Mouse (Mus musculus): ENCODE data around the gene Gm5938. TPM values are rescaled to one million over a fixed set of nuclear protein-coding genes. Genes with fewer than 3 reads are reported as not detected.

Gene Gm5938
- not detected for polyA plus RNA-seq (2012; fragmentation: generic; extraction: Trizol)
- long read RNA-seq, experiment 1, result 0 reads
- long read RNA-seq, experiment 2, result 0 reads

GRCm38 (mm10) chrX:78125167-78125566 lies at the start of gene Gm5938:
Gene Gm5938, plus strand, starts transcription at chrX:78125467.
- Histone ChIP-seq H3K27me3 (ENCODE audit: control insufficient read depth, insufficient read depth, insufficient read length) (no peaks in the 10 kb centered on the region), H3K79me2 (ENCODE audit: control insufficient read depth, insufficient read depth) (no peaks in the 10 kb centered on the region), H3K79me3 (ENCODE audit: low read depth) (no peaks in the 10 kb centered on the region), H3ac (ENCODE audit: control insufficient read depth, insufficient read length, low read depth) (no peak within 1 kb of the TSS), H3K36me3 (ENCODE audit: control insufficient read depth, insufficient read depth) (no peaks in the 10 kb centered on the region), H3K4me3 (ENCODE audit: insufficient read depth, poor library complexity, severe bottlenecking) (no peak within 1 kb of the TSS)
- TF ChIP-seq MYOD1 (IDR thresholded peaks at IDR 0.05; ENCODE audit: control insufficient read depth, insufficient read length, low read depth), result no peak
- TF ChIP-seq CEBPB (IDR thresholded peaks at IDR 0.05; ENCODE audit: low read depth), result no peak
- no peak for TF ChIP-seq MYOG (IDR thresholded peaks at IDR 0.05; ENCODE audit: control insufficient read depth, extremely low read depth, insufficient read length)
- TF ChIP-seq FOSL1 (IDR thresholded peaks at IDR 0.05; ENCODE audit: insufficient read depth, low read length, poor library complexity, severe bottlenecking), result no peak
- TF ChIP-seq MAX (IDR thresholded peaks at IDR 0.05), result no peak
- TF ChIP-seq USF1 (IDR thresholded peaks at IDR 0.05; ENCODE audit: low read depth), result no peak
- no peak for TF ChIP-seq CTCF (IDR thresholded peaks at IDR 0.05; ENCODE audit: control insufficient read depth, insufficient read depth, insufficient read length)

GRCm38 (mm10) chrX:78091274-78091673 lies 34.0 kb upstream of the Gm5938 start, which contains the start of gene Obp1a:
Gene Obp1a, minus strand, starts transcription at chrX:78091374.
- no peaks in the 10 kb centered on the region for H3K79me2 ChIP-seq (ENCODE audit: control insufficient read depth, insufficient read depth)
- no peaks in the 10 kb centered on the region for H3K27me3 ChIP-seq (ENCODE audit: control insufficient read depth, insufficient read depth, insufficient read length)
- H3ac ChIP-seq (ENCODE audit: control insufficient read depth, insufficient read length, low read depth), result no peak within 1 kb of the TSS
- H3K36me3 ChIP-seq (ENCODE audit: control insufficient read depth, insufficient read depth), result no peaks in the 10 kb centered on the region
- no peaks in the 10 kb centered on the region for H3K79me3 ChIP-seq (ENCODE audit: low read depth)
- H3K4me3 ChIP-seq (ENCODE audit: insufficient read depth, poor library complexity, severe bottlenecking), result no peak within 1 kb of the TSS
- TF ChIP-seq MAX (IDR thresholded peaks at IDR 0.05) (no peak), CTCF (IDR thresholded peaks at IDR 0.05; ENCODE audit: control insufficient read depth, insufficient read depth, insufficient read length) (no peak), MYOD1 (IDR thresholded peaks at IDR 0.05; ENCODE audit: control insufficient read depth, insufficient read length, low read depth) (no peak), CEBPB (IDR thresholded peaks at IDR 0.05; ENCODE audit: low read depth) (no peak), USF1 (IDR thresholded peaks at IDR 0.05; ENCODE audit: low read depth) (no peak), FOSL1 (IDR thresholded peaks at IDR 0.05; ENCODE audit: insufficient read depth, low read length, poor library complexity, severe bottlenecking) (no peak), MYOG (IDR thresholded peaks at IDR 0.05; ENCODE audit: control insufficient read depth, extremely low read depth, insufficient read length) (no peak)

Other genes starting within 250 kb of the Gm5938 start
- not detected for gene 5430402E10Rik, start 200.4 kb upstream of the Gm5938 start, polyA plus RNA-seq (2012; fragmentation: generic; extraction: Trizol)
- not detected for gene Obp1a, start 34.1 kb upstream of the Gm5938 start, polyA plus RNA-seq (2012; fragmentation: generic; extraction: Trizol)
- gene Obp1b, start 61.3 kb downstream of the Gm5938 start, polyA plus RNA-seq (2012; fragmentation: generic; extraction: Trizol), result not detected
- gene Gm14743, start 120.5 kb downstream of the Gm5938 start, polyA plus RNA-seq (2012; fragmentation: generic; extraction: Trizol), result not detected
- not detected for gene 4930480E11Rik, start 244.2 kb downstream of the Gm5938 start, polyA plus RNA-seq (2012; fragmentation: generic; extraction: Trizol)